Mouse (Mus musculus) liver, adult 2 months (tissue): ENCODE results near the gene Unc13d.

ENCODE experiments used
- CTCF ChIP-seq: fragments of 200-500 bp; IDR thresholded peaks from 2 replicates; pipeline ENCODE4 v1.5.1; 2011; ENCODE audit warnings: low read depth, low read length, control low read depth
- POLR2A ChIP-seq: fragments of 200-500 bp; IDR thresholded peaks from 2 replicates; pipeline ENCODE4 v1.6.1; 2011; ENCODE audit warnings: low read length, control low read depth; ENCODE audit not compliant: insufficient read depth; ENCODE audit errors: extremely low read depth

GRCm38 (mm10) chr11:116025056-116025845 is 52.5 kb downstream of the Unc13d start:
- no peak for TF ChIP-seq POLR2A
- no peak for TF ChIP-seq CTCF
